Mouse (Mus musculus) cerebellum, adult 2 months (tissue): ENCODE results near the gene Rhobtb1.

ENCODE experiments used
- CTCF ChIP-seq: fragments of 200-500 bp; IDR thresholded peaks from 2 replicates; pipeline ENCODE4 v1.5.1; 2011; ENCODE audit warnings: low read depth, mild to moderate bottlenecking, control low read depth, low read length, moderate library complexity, borderline replicate concordance; ENCODE audit not compliant: insufficient read depth
- POLR2A ChIP-seq: fragments of 200-500 bp; IDR thresholded peaks from 2 replicates; pipeline ENCODE4 v1.6.1; 2011; ENCODE audit warnings: low read length, control low read depth, borderline replicate concordance; ENCODE audit not compliant: insufficient read depth

- TF ChIP-seq CTCF = no peak
- no peak for TF ChIP-seq POLR2A
Observed at GRCm38 (mm10) chr10:69323986-69324385, 172.8 kb downstream of the Rhobtb1 start.
